Mouse (Mus musculus) neural tube, embryonic 11.5 days (tissue): ENCODE results near the gene A830005F24Rik. TPM values are rescaled to one million over a fixed set of nuclear protein-coding genes. Genes with fewer than 3 reads are reported as not detected.
"Not testable (repeated sequence)": the region's sequence is repeated elsewhere in the genome, so short reads cannot be mapped to it uniquely, and the experiment has no call there.

Source experiments
- ATAC-seq: fragments of 200-750 bp; cut with Nextera tagmentation; 2 replicates; pipeline ENCODE4 v1.8.0; 2017; ENCODE audit warnings: moderate number of reproducible peaks, mild to moderate bottlenecking, moderate TSS enrichment, moderate library complexity; ENCODE audit not compliant: insufficient read depth, low FRiP score, low TSS enrichment
- DNase-seq: peaks from one replicate; pipeline ENCODE4 v3.0.0-alpha.2; 2015; ENCODE audit warnings: low spot score
- H3K27ac ChIP-seq: fragments of 300-500 bp; sonication (generic); 2 replicates; pipeline ENCODE4 v1.5.1; 2014; ENCODE audit warnings: low read depth, mild to moderate bottlenecking, low read length
- H3K27me3 ChIP-seq: fragments of 300-500 bp; sonication (generic); 2 replicates; pipeline ENCODE4 v1.6.1; 2014; ENCODE audit warnings: mild to moderate bottlenecking, low read length, mixed read lengths; ENCODE audit not compliant: control insufficient read depth, insufficient read depth
- H3K36me3 ChIP-seq: fragments of 300-500 bp; sonication (generic); 2 replicates; pipeline ENCODE4 v1.6.1; 2014; ENCODE audit warnings: mild to moderate bottlenecking, low read length, moderate library complexity, mixed read lengths; ENCODE audit not compliant: control insufficient read depth, insufficient read depth
- H3K4me1 ChIP-seq: fragments of 300-500 bp; sonication (generic); 2 replicates; pipeline ENCODE4 v1.6.1; 2014; ENCODE audit warnings: low read length, mixed read lengths; ENCODE audit not compliant: control insufficient read depth, insufficient read depth
- H3K4me2 ChIP-seq: fragments of 300-500 bp; sonication (generic); 2 replicates; pipeline ENCODE4 v1.6.1; 2014; ENCODE audit warnings: low read depth, mild to moderate bottlenecking, moderate library complexity
- H3K4me3 ChIP-seq: fragments of 300-500 bp; sonication (generic); 2 replicates; pipeline ENCODE4 v1.5.1; 2014; ENCODE audit warnings: low read depth, low read length
- H3K9ac ChIP-seq: fragments of 300-500 bp; sonication (generic); 2 replicates; pipeline ENCODE4 v1.6.1; 2014; ENCODE audit warnings: mild to moderate bottlenecking, low read length
- H3K9me3 ChIP-seq: fragments of 300-500 bp; sonication (generic); 2 replicates; pipeline ENCODE4 v1.6.1; 2016; ENCODE audit warnings: low read length; ENCODE audit not compliant: control insufficient read depth
- WGBS: fragments of 180-500 bp; shearing (Covaris S2); extraction: QIAGEN DNeasy Blood & Tissue Kit; methylation state at CpG from one replicate; pipeline ENCODE4 v1.1.7; 2014; 5-methylcytosine and 5-hydroxymethylcytosine counted together
- polyA plus RNA-seq: library from polyadenylated mRNA; unstranded; fragments of >200 nt; fragmentation: Nextera tagmentation; extraction: Ambion mirVana; gene quantifications from 2 replicates; pipeline ENCODE4 v1.2.1, GENCODE M21; 2014

Gene A830005F24Rik
- polyA plus RNA-seq, 1 experiment from 2014 or later = 3.1 TPM

GRCm38 (mm10) chr13:48498676-48499075 is 14.7 kb upstream of the A830005F24Rik start:
- no peak overlapping the region for H3K4me2 ChIP-seq
- H3K27me3 ChIP-seq = no peaks in the 10 kb centered on the region
- H3K36me3 ChIP-seq = peaks cover 2% of the 10 kb centered on the region; the same call in 1 of the 2 replicates
- H3K4me3 ChIP-seq = no peak overlapping the region
- H3K9me3 ChIP-seq = 0 out of 2 replicates have a peak, but pooled peaks cover 2% of the 10 kb centered on the region
- H3K9ac ChIP-seq = no peak overlapping the region
- 77% methylated on average over 4 of the region's 4 CpGs for WGBS
- DNase-seq = no peak
- H3K4me1 ChIP-seq = no peaks in the 10 kb centered on the region
- H3K27ac ChIP-seq = no peak overlapping the region
- ATAC-seq = no peak

- DNase-seq = no peak
- Histone ChIP-seq H3K27ac (no peak overlapping the region), H3K4me2 (no peak overlapping the region), H3K36me3 (peaks cover 7% of the 10 kb centered on the region), H3K9ac (no peak overlapping the region), H3K9me3 (no peaks in the 10 kb centered on the region), H3K27me3 (no peaks in the 10 kb centered on the region), H3K4me3 (no peak overlapping the region), H3K4me1 (no peaks in the 10 kb centered on the region)
- WGBS = 88% methylated on average over 5 of the region's 5 CpGs
- no peak for ATAC-seq
Observed at GRCm38 (mm10) chr13:48502422-48502821, 10.9 kb upstream of the A830005F24Rik start.

GRCm38 (mm10) chr13:48508661-48509060 is 4.7 kb upstream of the A830005F24Rik start:
- H3K4me2 ChIP-seq = no peak overlapping the region
- peaks cover 4% of the 10 kb centered on the region; the same call in 1 of the 2 replicates for H3K4me1 ChIP-seq
- H3K9ac ChIP-seq = no peak overlapping the region
- no peaks in the 10 kb centered on the region for H3K9me3 ChIP-seq
- DNase-seq (no peak), ATAC-seq (no peak)
- H3K27ac ChIP-seq = no peak overlapping the region
- H3K27me3 ChIP-seq = no peaks in the 10 kb centered on the region
- WGBS = 91% methylated on average over 9 of the region's 9 CpGs
- H3K4me3 ChIP-seq = no peak overlapping the region
- peaks cover 5% of the 10 kb centered on the region for H3K36me3 ChIP-seq

- 91% methylated on average over 4 of the region's 4 CpGs for WGBS
- Histone ChIP-seq H3K4me1 (peaks cover 4% of the 10 kb centered on the region; the same call in 1 of the 2 replicates), H3K4me3 (no peak overlapping the region), H3K9ac (no peak overlapping the region), H3K36me3 (no peaks in the 10 kb centered on the region), H3K27me3 (no peaks in the 10 kb centered on the region), H3K4me2 (no peak overlapping the region), H3K9me3 (no peaks in the 10 kb centered on the region), H3K27ac (no peak overlapping the region)
- no peak for ATAC-seq
- DNase-seq = no peak
Observed at GRCm38 (mm10) chr13:48515861-48516260, 2.5 kb downstream of the A830005F24Rik start.

- H3K36me3 ChIP-seq, DNase-seq, H3K4me2 ChIP-seq, H3K4me1 ChIP-seq, H3K9ac ChIP-seq, H3K27ac ChIP-seq, H3K4me3 ChIP-seq, H3K9me3 ChIP-seq, H3K27me3 ChIP-seq: not testable (repeated sequence)
- ATAC-seq = peak; percentile 53; the same call in 1 of the 2 replicates
Observed at GRCm38 (mm10) chr13:48519122-48519521, 5.8 kb downstream of the A830005F24Rik start.

GRCm38 (mm10) chr13:48525745-48526144 is 12.4 kb downstream of the A830005F24Rik start:
- H3K4me3 ChIP-seq = no peak overlapping the region

GRCm38 (mm10) chr13:48528123-48528871 is 14.9 kb downstream of the A830005F24Rik start:
- ATAC-seq (no peak), DNase-seq (peak; percentile 67)
- Histone ChIP-seq H3K4me3 (no peak overlapping the region), H3K4me2 (no peak overlapping the region), H3K27ac (no peak overlapping the region), H3K4me1 (no peaks in the 10 kb centered on the region), H3K9ac (no peak overlapping the region), H3K9me3 (no peaks in the 10 kb centered on the region), H3K27me3 (no peaks in the 10 kb centered on the region), H3K36me3 (no peaks in the 10 kb centered on the region)
- 57% methylated on average over 15 of the region's 15 CpGs for WGBS

More at GRCm38 (mm10) chr13:48525745-48526144, 12.4 kb downstream of the A830005F24Rik start:
- Histone ChIP-seq H3K27me3 (no peaks in the 10 kb centered on the region), H3K4me2 (no peak overlapping the region), H3K27ac (no peak overlapping the region), H3K9me3 (no peaks in the 10 kb centered on the region), H3K4me1 (no peaks in the 10 kb centered on the region), H3K36me3 (no peaks in the 10 kb centered on the region), H3K9ac (no peak overlapping the region)
- no peak for DNase-seq
- ATAC-seq = no peak
- 83% methylated on average over 5 of the region's 5 CpGs for WGBS

- H3K4me2 ChIP-seq = no peak overlapping the region
- ATAC-seq (no peak), DNase-seq (no peak)
- H3K9ac ChIP-seq = no peak overlapping the region
- no peaks in the 10 kb centered on the region for H3K27me3 ChIP-seq
- no peaks in the 10 kb centered on the region for H3K36me3 ChIP-seq
- H3K4me3 ChIP-seq = no peak overlapping the region
- no peaks in the 10 kb centered on the region for H3K9me3 ChIP-seq
- H3K27ac ChIP-seq = no peak overlapping the region
- 50% methylated on average over 2 of the region's 2 CpGs for WGBS
- no peaks in the 10 kb centered on the region for H3K4me1 ChIP-seq
Observed at GRCm38 (mm10) chr13:48529028-48529427, 15.7 kb downstream of the A830005F24Rik start.

- Histone ChIP-seq H3K4me2 (no peak overlapping the region), H3K27me3 (no peaks in the 10 kb centered on the region), H3K27ac (no peak overlapping the region), H3K4me1 (no peaks in the 10 kb centered on the region), H3K36me3 (no peaks in the 10 kb centered on the region), H3K9me3 (no peaks in the 10 kb centered on the region), H3K9ac (no peak overlapping the region), H3K4me3 (no peak overlapping the region)
- ATAC-seq (no peak), DNase-seq (no peak)
- WGBS = 78% methylated on average over 2 of the region's 2 CpGs
Observed at GRCm38 (mm10) chr13:48530685-48531084, 17.3 kb downstream of the A830005F24Rik start.
